Mouse (Mus musculus): Measurements from ENCODE around the gene Crybg3. TPM values are rescaled to one million over a fixed set of nuclear protein-coding genes. Genes with fewer than 3 reads are reported as not detected.

The Crybg3 gene
- polyA plus RNA-seq, 1 experiment, result 11.8 TPM

DNA sequence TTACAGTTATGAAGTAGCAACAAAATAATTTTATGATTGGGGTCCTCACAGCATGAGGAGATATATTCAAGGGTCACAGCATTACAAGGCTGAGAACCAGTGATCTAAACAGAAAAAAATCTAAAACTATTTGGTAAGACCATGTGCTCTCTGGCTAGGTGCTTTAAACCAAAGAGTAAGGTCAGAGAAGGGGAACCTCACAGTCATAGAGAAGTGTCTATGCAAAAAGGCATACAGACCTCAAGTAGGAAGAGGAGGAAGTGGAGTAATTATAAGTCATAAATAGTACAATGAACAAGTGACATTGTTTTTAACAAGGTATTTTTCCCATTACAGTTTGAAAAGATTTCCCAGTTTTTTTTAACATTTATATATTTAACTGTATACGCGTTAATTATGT lies 20.8 kb upstream of the Crybg3 start:
- H3K9me3 ChIP-seq (replicated peaks; ENCODE audit: control insufficient read depth, insufficient read depth, low read length, poor library complexity, severe bottlenecking), result no peaks in the 10 kb centered on the region
- H3K4me3 ChIP-seq (ENCODE audit: low read depth, low read length), result no peak overlapping the region
- H3K27me3 ChIP-seq (ENCODE audit: control insufficient read depth, insufficient read depth, low read length, poor library complexity, severe bottlenecking), result no peaks in the 10 kb centered on the region
- H3K27ac ChIP-seq (ENCODE audit: insufficient read depth, low read length), result no peak overlapping the region
- no peak overlapping the region for H3K9ac ChIP-seq (ENCODE audit: low read depth, poor library complexity, severe bottlenecking)
- no peaks in the 10 kb centered on the region for H3K36me3 ChIP-seq (ENCODE audit: control insufficient read depth, insufficient read depth, low read length, poor library complexity, severe bottlenecking)
- H3K4me1 ChIP-seq (ENCODE audit: control insufficient read depth, insufficient read depth, low read length), result no peaks in the 10 kb centered on the region
- TF ChIP-seq POLR2A (IDR thresholded peaks at IDR 0.05; ENCODE audit: insufficient read depth, low read length) (no peak), EP300 (IDR thresholded peaks at IDR 0.05; ENCODE audit: insufficient read depth, low read depth, low read length) (no peak), CTCF (IDR thresholded peaks at IDR 0.05; ENCODE audit: low read depth, low read length) (no peak)

- H3K27ac ChIP-seq (ENCODE audit: insufficient read depth, low read length), result no peak overlapping the region
- H3K4me1 ChIP-seq (ENCODE audit: control insufficient read depth, insufficient read depth, low read length), result no peaks in the 10 kb centered on the region
- TF ChIP-seq EP300 (IDR thresholded peaks at IDR 0.05; ENCODE audit: insufficient read depth, low read depth, low read length), result no peak
- no peak for TF ChIP-seq POLR2A (IDR thresholded peaks at IDR 0.05; ENCODE audit: insufficient read depth, low read length)
- no peak for TF ChIP-seq CTCF (IDR thresholded peaks at IDR 0.05; ENCODE audit: low read depth, low read length)
- H3K4me3 ChIP-seq (ENCODE audit: low read depth, low read length), result no peak overlapping the region
- no peaks in the 10 kb centered on the region for H3K27me3 ChIP-seq (ENCODE audit: control insufficient read depth, insufficient read depth, low read length, poor library complexity, severe bottlenecking)
- no peak overlapping the region for H3K9ac ChIP-seq (ENCODE audit: low read depth, poor library complexity, severe bottlenecking)
- no peaks in the 10 kb centered on the region for H3K36me3 ChIP-seq (ENCODE audit: control insufficient read depth, insufficient read depth, low read length, poor library complexity, severe bottlenecking)
- no peaks in the 10 kb centered on the region for H3K9me3 ChIP-seq (replicated peaks; ENCODE audit: control insufficient read depth, insufficient read depth, low read length, poor library complexity, severe bottlenecking)
Observed at GRCm38 (mm10) chr16:59617167-59617566, 16.4 kb upstream of the Crybg3 start.

DNA sequence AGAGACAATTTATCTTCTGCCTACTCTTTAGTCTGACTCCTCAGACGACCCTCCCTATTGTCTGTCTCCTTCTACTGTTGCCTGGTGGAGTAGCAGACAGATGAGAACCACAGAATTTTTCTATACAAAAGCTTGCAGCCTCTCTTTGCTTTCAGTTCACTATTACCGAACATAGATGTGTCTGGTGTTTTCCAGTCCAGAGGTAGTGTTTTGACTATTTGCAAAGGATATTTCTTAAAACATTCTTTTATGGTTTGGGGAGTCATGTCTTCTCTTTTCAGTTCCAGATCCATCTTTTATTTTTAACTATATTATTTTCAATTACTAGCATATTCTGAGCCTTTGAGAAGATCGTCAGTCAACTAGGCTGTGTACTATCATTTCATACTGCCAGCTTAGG lies 14.9 kb upstream of the Crybg3 start:
- TF ChIP-seq CTCF (IDR thresholded peaks at IDR 0.05; ENCODE audit: low read depth, low read length) (no peak), EP300 (IDR thresholded peaks at IDR 0.05; ENCODE audit: insufficient read depth, low read depth, low read length) (no peak), POLR2A (IDR thresholded peaks at IDR 0.05; ENCODE audit: insufficient read depth, low read length) (no peak)
- no peaks in the 10 kb centered on the region for H3K4me1 ChIP-seq (ENCODE audit: control insufficient read depth, insufficient read depth, low read length)
- H3K27me3 ChIP-seq (ENCODE audit: control insufficient read depth, insufficient read depth, low read length, poor library complexity, severe bottlenecking), result no peaks in the 10 kb centered on the region
- H3K27ac ChIP-seq (ENCODE audit: insufficient read depth, low read length), result no peak overlapping the region
- H3K9me3 ChIP-seq (replicated peaks; ENCODE audit: control insufficient read depth, insufficient read depth, low read length, poor library complexity, severe bottlenecking), result no peaks in the 10 kb centered on the region
- H3K36me3 ChIP-seq (ENCODE audit: control insufficient read depth, insufficient read depth, low read length, poor library complexity, severe bottlenecking), result peaks cover 2% of the 10 kb centered on the region; the same call in 1 of the 2 replicates
- no peak overlapping the region for H3K4me3 ChIP-seq (ENCODE audit: low read depth, low read length)
- no peak overlapping the region for H3K9ac ChIP-seq (ENCODE audit: low read depth, poor library complexity, severe bottlenecking)

DNA sequence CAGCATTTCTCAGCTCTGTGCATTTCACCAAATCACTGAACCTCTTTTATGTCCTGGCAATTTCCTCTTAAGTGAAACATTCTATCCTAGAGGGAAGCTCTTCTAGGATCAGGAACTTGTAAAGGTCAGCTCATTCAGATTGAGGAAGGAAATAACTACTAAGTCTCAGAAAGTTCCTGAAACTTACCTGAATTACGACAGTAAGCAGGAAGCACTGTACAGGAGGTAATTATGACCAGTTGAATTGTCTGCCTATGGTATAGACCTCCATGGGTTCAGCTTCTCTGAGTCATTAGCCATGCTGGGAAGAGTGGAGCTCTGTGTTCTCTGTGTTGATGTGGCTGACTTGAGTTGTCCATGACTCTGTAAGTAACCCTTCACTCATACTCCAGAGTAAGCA lies 10.0 kb upstream of the Crybg3 start:
- TF ChIP-seq CTCF (IDR thresholded peaks at IDR 0.05; ENCODE audit: low read depth, low read length) (no peak), EP300 (IDR thresholded peaks at IDR 0.05; ENCODE audit: insufficient read depth, low read depth, low read length) (no peak), POLR2A (IDR thresholded peaks at IDR 0.05; ENCODE audit: insufficient read depth, low read length) (no peak)
- no peaks in the 10 kb centered on the region for H3K4me1 ChIP-seq (ENCODE audit: control insufficient read depth, insufficient read depth, low read length)
- H3K36me3 ChIP-seq (ENCODE audit: control insufficient read depth, insufficient read depth, low read length, poor library complexity, severe bottlenecking), result peaks cover 2% of the 10 kb centered on the region; the same call in 1 of the 2 replicates
- no peaks in the 10 kb centered on the region for H3K27me3 ChIP-seq (ENCODE audit: control insufficient read depth, insufficient read depth, low read length, poor library complexity, severe bottlenecking)
- no peak overlapping the region for H3K4me3 ChIP-seq (ENCODE audit: low read depth, low read length)
- H3K9ac ChIP-seq (ENCODE audit: low read depth, poor library complexity, severe bottlenecking), result no peak overlapping the region
- no peaks in the 10 kb centered on the region for H3K9me3 ChIP-seq (replicated peaks; ENCODE audit: control insufficient read depth, insufficient read depth, low read length, poor library complexity, severe bottlenecking)
- H3K27ac ChIP-seq (ENCODE audit: insufficient read depth, low read length), result no peak overlapping the region

DNA sequence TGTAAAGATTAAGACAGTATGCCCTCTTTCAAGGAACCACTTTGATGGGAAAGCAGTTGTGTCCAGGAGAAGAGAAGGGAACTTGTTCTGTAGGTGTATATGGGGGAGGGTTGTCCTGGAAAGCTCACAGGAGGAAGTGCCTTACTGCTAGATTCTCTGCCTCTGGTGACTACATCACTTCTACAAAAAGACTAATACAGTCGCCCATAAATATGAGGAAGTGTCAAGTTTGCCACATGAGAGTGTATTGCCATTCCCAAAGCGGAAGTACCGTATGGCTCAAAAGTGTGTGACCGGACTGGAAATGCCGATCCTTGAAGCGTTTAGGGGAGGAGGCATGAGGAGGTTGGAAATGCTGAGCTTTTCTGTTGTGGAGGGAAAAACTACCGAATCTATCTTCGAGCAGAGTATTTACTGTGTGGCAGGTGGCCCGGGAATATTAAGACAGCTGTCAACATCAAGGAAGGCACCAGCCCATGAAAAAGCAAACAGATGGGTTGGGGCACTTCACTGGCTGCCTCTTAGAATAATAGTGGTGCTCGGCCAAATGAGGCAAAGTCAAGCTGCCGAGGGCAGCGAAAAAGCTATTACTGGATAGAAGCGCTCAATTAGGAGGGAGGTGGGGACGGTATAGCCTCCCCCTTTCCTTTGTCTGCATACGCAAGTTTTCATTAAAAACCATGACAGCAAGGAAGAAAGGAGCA lies 3.5 kb upstream of the Crybg3 start:
- Histone ChIP-seq H3K4me1 (ENCODE audit: control insufficient read depth, insufficient read depth, low read length) (peaks cover 2% of the 10 kb centered on the region), H3K9me3 (replicated peaks; ENCODE audit: control insufficient read depth, insufficient read depth, low read length, poor library complexity, severe bottlenecking) (no peaks in the 10 kb centered on the region), H3K4me3 (ENCODE audit: low read depth, low read length) (no peak overlapping the region), H3K36me3 (ENCODE audit: control insufficient read depth, insufficient read depth, low read length, poor library complexity, severe bottlenecking) (no peaks in the 10 kb centered on the region), H3K27me3 (ENCODE audit: control insufficient read depth, insufficient read depth, low read length, poor library complexity, severe bottlenecking) (no peaks in the 10 kb centered on the region; the same call in 1 of the 2 replicates), H3K27ac (ENCODE audit: insufficient read depth, low read length) (no peak overlapping the region), H3K9ac (ENCODE audit: low read depth, poor library complexity, severe bottlenecking) (no peak overlapping the region)
- TF ChIP-seq CTCF (IDR thresholded peaks at IDR 0.05; ENCODE audit: low read depth, low read length), result no peak
- no peak for TF ChIP-seq POLR2A (IDR thresholded peaks at IDR 0.05; ENCODE audit: insufficient read depth, low read length)
- TF ChIP-seq EP300 (IDR thresholded peaks at IDR 0.05; ENCODE audit: insufficient read depth, low read depth, low read length), result no peak
